Mouse (Mus musculus) bone marrow, adult 2 months (tissue): ENCODE measurements around the gene Prdm16.

ENCODE experiments used
- CTCF ChIP-seq: fragments of 200-500 bp; IDR thresholded peaks from 2 replicates; pipeline ENCODE4 v1.5.1; 2011; ENCODE audit warnings: low read length, control low read depth; ENCODE audit not compliant: control insufficient read depth, insufficient read depth
- POLR2A ChIP-seq: fragments of 200-500 bp; IDR thresholded peaks from 2 replicates; pipeline ENCODE4 v1.6.1; 2011; ENCODE audit warnings: low read depth, mild to moderate bottlenecking, control low read depth, low read length, borderline replicate concordance; ENCODE audit not compliant: control insufficient read depth

DNA sequence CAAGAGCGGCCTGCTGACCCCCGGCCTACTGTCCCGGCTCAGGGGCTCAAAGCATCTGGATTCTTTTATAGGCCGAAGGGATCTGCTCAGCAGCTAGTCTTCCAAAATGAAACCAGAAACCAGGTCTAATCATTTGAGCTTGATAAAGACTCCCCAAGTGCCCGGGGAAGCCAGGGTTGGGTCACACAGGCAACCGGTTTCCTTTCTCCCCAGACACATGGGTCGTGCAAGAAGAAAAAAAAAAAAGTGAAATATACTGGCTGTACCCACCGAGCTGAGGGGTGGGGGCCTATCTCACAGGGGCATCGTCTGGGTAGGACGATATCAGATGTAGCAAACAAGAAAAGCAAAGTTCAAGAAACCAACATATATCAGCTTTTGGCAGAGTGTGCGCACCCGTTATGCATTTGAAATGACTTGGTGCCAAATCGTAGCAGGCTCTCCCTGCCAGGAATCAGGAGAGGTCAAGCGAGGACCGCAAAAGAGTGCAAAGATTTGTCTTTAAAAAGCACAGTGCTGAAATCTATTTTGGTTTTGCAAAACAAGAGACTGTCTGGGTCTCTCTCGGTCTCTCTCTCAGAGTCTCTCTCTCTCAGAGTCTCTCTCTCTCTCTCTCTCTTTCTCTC is 55.3 kb downstream of the Prdm16 start:
- TF ChIP-seq CTCF (no peak), POLR2A (no peak)
